Mouse (Mus musculus) hematopoietic stem cell, adult 5-6 weeks (primary cell): ENCODE measurements around the gene Grhl3. TPM values are rescaled to one million over a fixed set of nuclear protein-coding genes. Genes with fewer than 3 reads are reported as not detected.

Experiments
- ATAC-seq, 2 experiments: fragments of 125-278 bp in 1 of 2; replicated peaks in 1 of 2; 2 replicates each; pipeline ENCODE4 v1.8.0; 2016 to 2017; ENCODE audit warnings: inconsistent platforms in 2 of 2, mild to moderate bottlenecking in 2 of 2, moderate number of reproducible peaks in 2 of 2, low read depth in 1 of 2, moderate TSS enrichment in 1 of 2; ENCODE audit not compliant: low FRiP score in 2 of 2, poor library complexity in 2 of 2, severe bottlenecking in 2 of 2, insufficient read depth in 1 of 2, low TSS enrichment in 1 of 2
- total RNA-seq: library from RNA; stranded (forward); fragments of 172-1452, 232-1000 nt; gene quantifications from 2 replicates; pipeline ENCODE4 v1.2.3, GENCODE M21; 2017

Gene Grhl3
- total RNA-seq, 1 experiment from 2014 or later: not detected

GRCm38 (mm10) chr4:135546008-135546407, 27.4 kb downstream of the Grhl3 start:
- no peak for ATAC-seq

GRCm38 (mm10) chr4:135545080-135545511, 28.3 kb downstream of the Grhl3 start:
- ATAC-seq: peak; percentile 84 to 87

- no peak for ATAC-seq
These were observed 29.1 kb downstream of the Grhl3 start for GRCm38 (mm10) chr4:135544284-135544683.

- no peak for ATAC-seq
These were observed 33.4 kb downstream of the Grhl3 start for GRCm38 (mm10) chr4:135540057-135540456.

- ATAC-seq: no peak
These were observed 34.4 kb downstream of the Grhl3 start for GRCm38 (mm10) chr4:135539056-135539455.

GRCm38 (mm10) chr4:135535021-135535420, 38.4 kb downstream of the Grhl3 start:
- no peak for ATAC-seq

- ATAC-seq: no peak
These were observed 40.4 kb downstream of the Grhl3 start for GRCm38 (mm10) chr4:135533001-135533400.

GRCm38 (mm10) chr4:135531771-135532613, 41.4 kb downstream of the Grhl3 start:
- ATAC-seq: no peak

GRCm38 (mm10) chr4:135531236-135531635, 42.2 kb downstream of the Grhl3 start:
- ATAC-seq: no peak

- no peak for ATAC-seq
These were observed 43.2 kb downstream of the Grhl3 start for GRCm38 (mm10) chr4:135530270-135530669.

GRCm38 (mm10) chr4:135526039-135526710, 47.3 kb downstream of the Grhl3 start:
- ATAC-seq: no peak

GRCm38 (mm10) chr4:135525057-135525456, 48.4 kb downstream of the Grhl3 start:
- ATAC-seq: no peak

GRCm38 (mm10) chr4:135523939-135524338, 49.5 kb downstream of the Grhl3 start:
- no peak for ATAC-seq

GRCm38 (mm10) chr4:135520421-135520820, 53.0 kb downstream of the Grhl3 start:
- ATAC-seq: no peak

- ATAC-seq: no peak
These were observed 55.3 kb downstream of the Grhl3 start for GRCm38 (mm10) chr4:135518135-135518534.

- ATAC-seq: 0 out of 4 replicates have a peak, but pooled peaks of 1 of the 2 experiments have one; percentile 47
These were observed 56.8 kb downstream of the Grhl3 start for GRCm38 (mm10) chr4:135516351-135517316.

GRCm38 (mm10) chr4:135514925-135515324, 58.5 kb downstream of the Grhl3 start:
- ATAC-seq: no peak
